Mouse (Mus musculus) embryonic fibroblast, embryonic 13.5 days (primary cell): ENCODE data around the gene Gm3409. TPM values are rescaled to one million over a fixed set of nuclear protein-coding genes. Genes with fewer than 3 reads are reported as not detected.
"Not testable (repeated sequence)": the region's sequence is repeated elsewhere in the genome, so short reads cannot be mapped to it uniquely, and the experiment has no call there.

ENCODE experiments used
- H3K27ac ChIP-seq: 2 replicates; pipeline ENCODE4 v1.5.1; 2012; ENCODE audit warnings: low read length, control low read depth, inconsistent platforms; ENCODE audit not compliant: insufficient read depth
- H3K4me1 ChIP-seq: 2 replicates; pipeline ENCODE4 v1.6.1; 2011; ENCODE audit warnings: low read length; ENCODE audit not compliant: control insufficient read depth, insufficient read depth
- H3K4me3 ChIP-seq: 2 replicates; pipeline ENCODE4 v1.5.1; 2011; ENCODE audit warnings: mild to moderate bottlenecking, control low read depth, low read length; ENCODE audit not compliant: insufficient read depth
- CTCF ChIP-seq: IDR thresholded peaks from 2 replicates; pipeline ENCODE4 v1.5.1; 2011; ENCODE audit warnings: mild to moderate bottlenecking, control low read depth, low read length, moderate library complexity, borderline replicate concordance; ENCODE audit not compliant: insufficient read depth
- POLR2A ChIP-seq: IDR thresholded peaks from 2 replicates; pipeline ENCODE4 v1.6.1; 2011; ENCODE audit warnings: low read depth, mild to moderate bottlenecking, control low read depth, low read length, moderate library complexity
- polyA plus RNA-seq: library from polyadenylated mRNA; stranded (reverse); fragments of >200 nt; gene quantifications from 2 replicates; pipeline ENCODE4 v1.2.4, GENCODE M21; 2011; ENCODE audit warnings: low read depth; ENCODE audit not compliant: missing spikeins, insufficient read length

The Gm3409 gene
- not detected in 2 replicates for polyA plus RNA-seq

- H3K4me1 ChIP-seq, H3K27ac ChIP-seq, H3K4me3 ChIP-seq: not testable (repeated sequence)
Measured at GRCm38 (mm10) chr5:146537347-146537746, at the start of gene Gm3409. Gene Gm3409, plus strand, starts transcription at chr5:146537647.

DNA sequence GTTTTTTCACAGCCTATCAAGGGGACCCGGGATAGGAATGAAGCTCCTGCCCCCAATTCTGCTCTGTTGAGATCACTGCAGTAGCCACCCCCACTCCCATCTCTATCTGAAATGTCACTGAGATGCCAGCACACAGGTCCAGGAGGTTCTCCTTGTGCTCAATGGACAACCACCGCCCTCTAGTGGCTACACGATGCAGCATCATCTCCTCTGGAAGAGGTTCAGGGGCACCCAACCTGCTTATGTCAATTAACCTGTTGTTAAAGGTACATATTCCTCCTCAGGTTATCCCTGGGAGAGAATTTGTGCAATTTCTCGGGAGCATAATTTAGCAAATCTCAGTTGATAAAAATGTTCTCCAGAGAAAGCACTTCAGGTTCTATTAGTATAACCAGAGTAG lies 48.5 kb upstream of the Gm3409 start:
- not testable (repeated sequence) for H3K27ac ChIP-seq, H3K4me3 ChIP-seq, H3K4me1 ChIP-seq

DNA sequence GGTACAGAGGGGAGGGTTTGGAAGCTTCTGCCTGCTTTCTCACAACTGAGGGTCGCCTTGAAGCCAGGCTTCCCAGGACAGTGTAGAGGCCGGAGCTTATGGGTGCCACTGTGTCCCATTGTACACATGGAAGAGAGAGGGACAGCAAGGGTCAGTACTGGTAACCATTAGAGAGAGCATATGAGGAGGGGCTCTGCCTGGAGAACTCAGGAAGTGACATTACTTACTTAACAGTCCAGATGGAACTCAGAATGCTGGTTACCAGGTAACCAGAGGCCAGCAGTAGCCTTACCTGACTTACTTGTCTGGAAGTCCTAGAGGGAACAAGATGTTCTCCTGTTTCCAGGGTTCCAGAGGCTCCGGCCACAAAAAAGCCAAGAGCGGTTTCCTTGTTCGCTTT lies 46.4 kb upstream of the Gm3409 start, which contains the start of gene Gm6370:
Gene Gm6370, plus strand, starts transcription at position 301 of the 400 bp plus-strand sequence.
- H3K4me1 ChIP-seq, H3K4me3 ChIP-seq, H3K27ac ChIP-seq: not testable (repeated sequence)

DNA sequence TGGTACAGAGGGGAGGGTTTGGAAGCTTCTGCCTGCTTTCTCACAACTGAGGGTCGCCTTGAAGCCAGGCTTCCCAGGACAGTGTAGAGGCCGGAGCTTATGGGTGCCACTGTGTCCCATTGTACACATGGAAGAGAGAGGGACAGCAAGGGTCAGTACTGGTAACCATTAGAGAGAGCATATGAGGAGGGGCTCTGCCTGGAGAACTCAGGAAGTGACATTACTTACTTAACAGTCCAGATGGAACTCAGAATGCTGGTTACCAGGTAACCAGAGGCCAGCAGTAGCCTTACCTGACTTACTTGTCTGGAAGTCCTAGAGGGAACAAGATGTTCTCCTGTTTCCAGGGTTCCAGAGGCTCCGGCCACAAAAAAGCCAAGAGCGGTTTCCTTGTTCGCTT lies 35.3 kb upstream of the Gm3409 start, which contains the start of gene 4930449I24Rik:
Gene 4930449I24Rik, plus strand, starts transcription at position 301 of the 400 bp plus-strand sequence.
- H3K4me1 ChIP-seq, H3K4me3 ChIP-seq, H3K27ac ChIP-seq: not testable (repeated sequence)

- not testable (repeated sequence) for H3K27ac ChIP-seq, H3K4me1 ChIP-seq, H3K4me3 ChIP-seq
Measured at GRCm38 (mm10) chr5:146513823-146514222, 23.6 kb upstream of the Gm3409 start, which contains the start of gene Gm3402. Gene Gm3402, plus strand, starts transcription at chr5:146514123.

- not testable (repeated sequence) for H3K4me1 ChIP-seq, H3K27ac ChIP-seq, H3K4me3 ChIP-seq
Measured at GRCm38 (mm10) chr5:146525501-146525900, 11.9 kb upstream of the Gm3409 start, which contains the start of gene Gm3404. Gene Gm3404, plus strand, starts transcription at chr5:146525801.

DNA sequence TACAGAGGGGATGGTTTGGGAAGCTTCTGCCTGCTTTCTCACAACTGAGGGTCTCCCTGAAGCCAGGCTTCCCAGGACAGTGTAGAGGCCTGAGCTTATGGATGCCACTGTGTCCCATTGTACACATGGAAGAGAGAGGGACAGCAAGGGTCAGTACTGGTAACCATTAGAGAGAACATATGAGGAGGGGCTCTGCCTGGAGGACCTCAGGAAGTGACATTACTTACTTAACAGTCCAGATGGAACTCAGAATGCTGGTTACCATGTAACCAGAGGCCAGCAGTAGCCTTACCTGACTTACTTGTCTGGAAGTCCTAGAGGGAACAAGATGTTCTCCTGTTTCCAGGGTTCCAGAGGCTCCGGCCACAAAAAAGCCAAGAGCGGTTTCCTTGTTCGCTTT lies 18.4 kb downstream of the Gm3409 start, which contains the start of gene Gm3415:
Gene Gm3415, plus strand, starts transcription at position 301 of the 400 bp plus-strand sequence.
- H3K27ac ChIP-seq, result not testable (repeated sequence)

GRCm38 (mm10) chr5:146564259-146564658 lies 26.8 kb downstream of the Gm3409 start:
- no peak for TF ChIP-seq POLR2A
- no peak for TF ChIP-seq CTCF
- no peak overlapping the region for H3K27ac ChIP-seq
- H3K4me1 ChIP-seq, result no peaks in the 10 kb centered on the region
- no peak overlapping the region for H3K4me3 ChIP-seq

More for the DNA sequence above, 18.4 kb downstream of the Gm3409 start, which contains the start of gene Gm3415:
- H3K4me3 ChIP-seq, H3K4me1 ChIP-seq: not testable (repeated sequence)

GRCm38 (mm10) chr5:146567054-146567453 lies 29.6 kb downstream of the Gm3409 start:
- Histone ChIP-seq H3K4me1 (no peaks in the 10 kb centered on the region), H3K4me3 (no peak overlapping the region), H3K27ac (no peak overlapping the region)
- TF ChIP-seq CTCF (no peak), POLR2A (no peak)

DNA sequence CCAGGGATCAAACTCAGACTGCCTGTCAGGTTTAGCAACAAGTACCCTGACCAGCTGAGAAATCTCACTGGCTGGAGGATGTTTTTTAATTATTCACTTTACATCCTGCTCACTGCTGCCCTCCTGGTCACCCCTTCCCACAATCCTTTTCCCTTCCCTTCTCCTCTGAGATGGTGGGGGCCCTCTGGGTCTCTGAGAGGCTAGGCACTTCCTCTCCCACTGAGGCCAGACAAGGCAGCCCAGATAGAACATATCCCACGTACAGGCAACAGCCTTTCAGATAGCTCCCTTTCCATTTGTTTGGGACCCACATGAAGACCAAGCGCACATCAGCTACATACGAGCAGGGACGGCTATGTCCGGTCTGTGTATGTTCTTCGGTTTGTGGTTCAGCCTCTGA lies 32.7 kb downstream of the Gm3409 start:
- not testable (repeated sequence) for H3K27ac ChIP-seq, H3K4me1 ChIP-seq

GRCm38 (mm10) chr5:146571830-146572734 lies 34.6 kb downstream of the Gm3409 start:
- not testable (repeated sequence) for H3K4me1 ChIP-seq, H3K27ac ChIP-seq, H3K4me3 ChIP-seq

More for the DNA sequence above, 32.7 kb downstream of the Gm3409 start:
- H3K4me3 ChIP-seq, result not testable (repeated sequence)

- not testable (repeated sequence) for H3K27ac ChIP-seq, H3K4me3 ChIP-seq, H3K4me1 ChIP-seq
Measured at GRCm38 (mm10) chr5:146572735-146573042, 35.2 kb downstream of the Gm3409 start.
